Mouse (Mus musculus): ENCODE data around the gene H2-Ob.

GRCm38 (mm10) chr17:34300691-34301566 is 62.2 kb downstream of the H2-Ob start:
- TF ChIP-seq CTCF (IDR thresholded peaks at IDR 0.05; ENCODE audit: insufficient read depth, low read length) (no peak), POLR2A (IDR thresholded peaks at IDR 0.05; ENCODE audit: borderline replicate concordance, extremely low read depth, low read depth, low read length) (no peak)
